Mouse (Mus musculus) left cerebral cortex, adult 9 months (tissue): ENCODE measurements around the gene Atp6v1d.

ENCODE experiments used
- DNase-seq, 2 experiments: peaks; one replicate each; pipeline ENCODE4 v3.0.0; 2022; ENCODE audit warnings: low spot score in 2 of 2

Gene Atp6v1d

DNA sequence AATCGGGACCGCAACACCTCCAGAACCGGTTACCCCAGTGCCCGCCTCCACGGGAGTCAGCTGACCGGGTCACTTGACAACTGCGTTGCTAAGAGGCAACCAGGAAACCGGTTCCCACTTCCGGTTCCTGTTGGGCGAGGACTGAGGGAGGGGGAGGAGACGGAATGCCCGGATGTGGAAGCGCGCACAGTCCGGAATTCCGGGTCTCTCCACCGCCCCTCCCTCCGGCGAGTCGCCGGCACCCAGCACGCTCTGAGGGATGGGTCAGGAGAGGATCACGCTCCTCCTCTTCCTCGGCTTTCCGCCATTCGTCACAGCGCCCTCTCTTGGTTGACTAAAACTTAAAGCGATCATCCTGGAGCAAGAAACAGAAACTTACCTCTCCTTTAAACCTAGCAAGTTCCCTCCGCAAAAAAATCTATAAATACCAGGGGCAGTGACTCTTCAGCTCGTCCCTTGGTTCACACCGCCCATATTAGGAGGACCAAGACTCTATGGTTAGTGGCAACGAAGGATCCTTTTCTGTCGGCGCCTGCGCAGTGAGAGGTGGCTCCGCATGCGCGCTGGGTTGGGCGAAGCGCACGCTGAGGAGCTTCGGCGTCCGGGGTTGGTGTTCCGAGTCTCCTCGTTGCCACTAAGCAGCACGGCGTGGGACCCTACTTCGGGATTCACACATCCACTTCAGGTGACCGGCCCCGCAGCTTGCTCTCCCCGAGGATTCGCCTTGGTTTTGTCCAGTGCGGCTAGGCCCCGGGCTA is at the start of gene Atp6v1d, which contains the start of gene Eif2s1:
TSS of gene Atp6v1d (minus strand) at position 143 of the 758 bp plus-strand sequence.
TSS of gene Eif2s1 (plus strand) at position 324 of the 758 bp plus-strand sequence.
- peak; percentile 97 to 98 for DNase-seq

DNA sequence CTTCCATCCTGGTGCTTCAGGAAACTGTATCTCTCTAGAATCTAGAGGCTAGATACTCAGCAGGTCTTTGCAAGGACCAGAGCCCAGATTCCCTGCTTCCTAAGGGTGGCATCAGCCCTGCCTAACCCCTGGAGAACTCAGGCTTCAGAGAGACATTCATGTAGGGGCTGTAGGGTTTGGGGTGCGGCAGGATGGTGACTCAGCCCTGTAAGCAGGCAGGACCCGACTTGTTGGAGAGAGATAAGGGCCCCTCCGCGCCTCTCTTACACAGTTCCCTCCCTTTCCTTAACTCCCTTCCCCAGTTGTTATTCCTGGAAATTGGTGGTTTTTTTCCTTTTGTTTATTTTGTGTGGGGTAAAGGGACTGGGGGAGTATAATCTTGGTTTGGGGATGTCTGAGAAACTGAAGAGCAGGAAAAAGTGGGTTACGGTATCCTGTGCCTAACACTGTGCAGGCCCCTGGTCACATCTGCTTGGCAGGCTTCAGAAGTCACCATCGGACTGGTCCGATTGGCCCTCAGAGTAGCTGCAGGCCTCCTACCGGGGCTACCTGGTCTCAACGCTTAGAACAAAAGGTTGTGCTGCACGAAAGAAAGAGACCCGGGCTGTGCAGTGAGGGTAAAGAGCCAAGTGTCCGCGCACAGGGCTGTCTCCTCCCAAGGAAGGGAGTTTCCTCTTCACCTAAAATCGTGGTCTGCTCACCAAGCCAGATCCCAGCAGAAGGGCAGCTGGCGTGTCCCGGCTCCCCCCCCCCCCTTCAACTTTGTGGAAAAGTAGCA is 49.4 kb upstream of the Atp6v1d start:
- DNase-seq = no peak

DNA sequence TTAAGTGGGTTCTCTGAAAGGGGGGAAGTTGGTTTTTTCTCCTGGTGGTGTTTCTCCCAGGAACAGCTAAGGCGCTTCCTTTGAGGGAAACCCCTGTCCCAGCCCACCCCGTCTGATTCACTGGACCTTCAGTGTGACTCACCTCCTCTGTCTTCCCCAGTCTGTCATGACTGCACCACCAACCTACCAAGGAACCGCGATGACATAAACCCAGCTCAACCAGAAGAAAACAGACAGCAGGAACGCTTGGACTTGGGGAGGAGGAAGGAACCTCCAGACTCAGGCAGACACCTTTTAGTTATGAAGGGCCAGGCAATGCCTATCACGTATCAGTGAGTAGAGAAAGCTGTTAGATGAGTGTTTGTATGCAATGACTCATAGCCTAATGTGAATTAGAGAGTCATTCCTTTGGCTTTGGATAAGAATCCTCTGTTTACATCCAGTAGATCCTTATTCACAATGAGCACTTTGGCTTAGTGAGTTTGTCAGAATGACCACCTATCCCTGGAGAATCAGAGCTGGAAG is 46.7 kb upstream of the Atp6v1d start:
- DNase-seq = no peak

DNA sequence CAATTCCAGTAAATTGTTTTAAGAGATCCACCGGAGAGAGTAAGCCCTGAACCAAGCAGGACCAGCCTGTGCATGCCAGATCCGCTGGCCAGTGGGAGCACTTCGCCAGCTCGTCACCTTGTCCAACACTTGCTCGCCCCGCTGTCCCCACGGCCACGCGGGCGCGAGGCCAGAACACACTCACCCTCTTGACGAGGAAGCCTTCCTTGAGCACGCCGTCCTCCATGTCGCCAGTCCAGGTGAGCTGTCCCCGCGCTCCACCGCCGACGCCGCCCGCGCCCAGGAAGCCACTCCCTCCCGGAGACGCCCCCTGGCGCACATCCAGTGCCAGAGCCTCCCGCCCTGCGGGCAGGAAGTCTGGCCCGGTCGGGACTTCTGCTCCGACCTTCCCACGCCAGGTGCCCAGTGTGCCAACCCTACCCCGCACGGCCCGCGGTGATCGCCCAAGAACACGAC is 45.3 kb upstream of the Atp6v1d start, which contains the start of gene Plek2:
TSS of gene Plek2 (minus strand) at position 258 of the 456 bp plus-strand sequence.
- no peak for DNase-seq

DNA sequence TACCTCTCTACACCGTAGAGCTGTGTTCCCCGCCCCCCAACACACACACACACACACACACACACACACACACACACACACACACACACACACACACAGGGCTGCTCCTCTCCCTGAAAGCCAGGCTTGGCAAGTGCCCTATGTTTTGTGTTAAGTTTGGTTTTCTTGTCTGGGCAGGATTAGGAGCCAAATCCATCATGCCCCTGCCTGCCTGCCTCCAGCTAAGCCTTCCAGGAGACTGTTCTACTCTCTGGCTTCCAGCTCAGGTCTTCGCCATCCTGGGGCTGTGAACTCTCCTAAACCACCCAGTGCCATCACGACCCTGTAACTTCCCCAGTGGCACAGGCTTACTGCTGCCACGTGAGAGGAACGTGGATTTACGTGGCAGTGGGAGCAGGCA is 43.1 kb upstream of the Atp6v1d start:
- DNase-seq = no peak

DNA sequence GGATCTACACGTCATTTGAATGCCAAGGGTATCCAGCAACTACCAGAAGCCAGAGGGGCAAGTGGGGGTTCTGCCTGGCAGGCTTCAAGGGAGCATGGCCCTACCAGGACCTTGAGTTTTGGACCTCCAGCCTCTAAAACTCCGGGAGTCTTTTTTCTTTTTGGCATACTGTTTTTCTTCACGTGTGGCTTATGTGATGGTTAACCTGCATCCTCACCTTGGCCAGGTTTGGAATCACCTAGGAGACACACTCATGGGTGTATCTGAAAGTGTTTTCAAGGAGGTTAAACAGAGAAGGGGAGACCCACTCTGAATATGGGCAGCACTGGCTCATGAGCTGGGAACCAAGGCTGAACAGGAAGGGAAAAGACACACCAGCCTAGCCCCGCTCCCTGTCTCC is 41.9 kb upstream of the Atp6v1d start:
- no peak for DNase-seq

DNA sequence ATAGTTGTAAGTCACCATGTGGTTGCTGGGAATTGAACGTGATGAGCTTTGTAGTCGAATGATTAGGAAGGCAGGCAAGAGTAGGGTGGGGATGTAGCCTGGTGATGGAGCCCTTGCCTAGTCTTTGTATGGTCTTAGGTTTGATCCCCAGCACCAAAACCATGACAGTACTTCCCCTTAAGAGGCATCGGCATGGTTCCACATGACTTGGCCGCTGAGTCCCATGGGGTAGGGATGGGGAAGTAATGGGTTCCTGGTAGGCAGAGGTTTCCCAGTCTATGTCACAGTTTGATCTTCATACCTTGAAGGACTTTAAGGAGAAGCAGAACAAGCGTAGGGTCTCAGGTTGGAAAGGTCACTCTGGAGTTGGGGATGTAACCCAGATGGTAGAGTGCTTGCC is 40.0 kb upstream of the Atp6v1d start:
- DNase-seq = no peak

DNA sequence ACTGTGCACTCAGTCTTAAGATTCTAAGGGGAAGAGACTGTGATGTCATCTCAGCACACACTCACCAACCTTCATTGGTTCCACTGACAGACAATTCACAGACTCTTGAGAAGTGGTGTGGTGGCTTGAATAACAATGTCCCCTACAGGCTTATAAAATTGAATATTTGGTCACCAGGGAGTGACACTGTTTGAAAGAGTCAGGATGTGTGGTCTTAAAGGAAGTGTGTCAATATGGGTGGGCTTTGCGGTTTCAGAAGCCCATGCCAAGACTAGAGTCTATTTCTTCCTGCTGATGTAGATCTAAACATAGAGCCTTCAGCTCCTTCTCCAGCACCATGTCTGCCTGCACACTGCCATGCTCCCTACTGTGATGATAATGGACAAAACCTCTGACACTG is 36.4 kb upstream of the Atp6v1d start:
- no peak for DNase-seq

DNA sequence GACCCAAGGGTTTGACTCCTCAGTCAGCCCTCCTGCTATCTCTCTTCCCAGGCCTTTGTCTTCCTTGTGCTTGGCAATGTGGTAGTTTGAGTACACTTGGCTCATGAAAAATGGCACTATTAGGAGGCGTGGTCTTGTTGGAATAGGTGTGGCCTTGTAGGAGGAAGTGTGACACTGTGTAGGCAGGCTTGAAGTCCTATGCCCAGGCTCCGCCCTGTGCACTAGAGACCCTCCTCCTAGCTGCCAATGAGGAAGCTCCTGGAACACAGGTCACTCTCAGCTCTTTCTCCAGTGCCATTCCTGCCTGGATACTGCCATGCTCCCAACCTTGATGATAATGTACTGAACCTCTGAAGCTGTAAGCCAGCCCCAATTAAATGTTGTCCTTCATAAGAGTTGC is 29.7 kb upstream of the Atp6v1d start:
- DNase-seq = no peak

DNA sequence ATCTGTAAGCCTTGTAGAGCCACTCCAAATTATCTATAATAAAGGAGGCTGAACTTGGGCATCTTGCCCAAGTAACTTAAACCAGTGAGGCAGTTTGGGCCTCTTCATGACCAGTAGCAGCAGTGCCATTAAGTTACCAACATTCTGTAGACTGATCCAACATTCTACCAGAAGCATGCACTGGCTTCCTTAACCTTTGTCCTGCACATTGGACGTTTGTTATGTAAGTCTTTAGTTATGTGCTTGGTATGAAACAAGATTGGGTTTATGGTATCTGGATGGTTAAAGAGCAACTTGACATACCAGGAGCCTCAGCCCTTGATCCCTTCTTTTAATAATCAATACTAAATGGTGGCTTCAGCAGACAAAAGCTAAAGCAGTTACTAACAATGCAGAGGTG is 28.6 kb upstream of the Atp6v1d start:
- no peak for DNase-seq

DNA sequence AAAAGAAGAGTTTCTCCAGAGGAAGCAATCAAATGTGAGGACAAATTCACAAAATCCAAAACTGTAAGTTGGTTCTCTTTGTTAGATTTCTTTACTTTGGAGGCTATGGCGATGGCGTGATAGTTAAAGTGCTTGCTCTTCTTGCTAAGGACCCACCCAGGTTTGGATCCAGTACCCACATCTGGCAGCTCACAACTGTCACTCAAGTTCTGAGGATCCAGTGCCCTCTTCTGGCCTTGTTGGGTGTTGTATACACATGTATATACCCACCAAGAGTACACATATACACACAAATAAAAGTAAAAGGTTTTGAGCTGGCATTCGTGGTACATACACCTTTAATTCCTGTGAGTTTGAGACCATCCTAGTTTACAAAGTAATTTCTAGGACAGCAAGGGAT is 13.1 kb upstream of the Atp6v1d start:
- DNase-seq = no peak

DNA sequence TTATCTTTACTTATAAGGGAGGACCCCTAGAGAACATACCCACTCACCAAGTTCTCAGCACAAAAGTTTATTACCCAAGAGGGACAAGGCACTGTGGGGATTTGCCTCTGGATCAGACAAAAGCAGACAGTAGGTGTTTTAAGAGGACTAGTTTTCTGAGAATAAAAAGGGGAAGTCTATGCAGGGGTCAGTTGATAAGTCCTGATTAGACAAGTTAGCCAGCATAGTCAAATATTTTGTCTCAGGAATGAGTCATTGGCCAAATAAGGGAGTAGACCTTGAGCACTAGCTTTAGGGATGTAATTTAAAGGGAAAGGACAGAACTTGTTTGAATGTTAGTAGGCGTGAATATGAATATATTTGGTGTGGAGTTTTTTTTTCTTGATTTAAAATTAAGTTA is 6.7 kb upstream of the Atp6v1d start:
- DNase-seq = no peak

DNA sequence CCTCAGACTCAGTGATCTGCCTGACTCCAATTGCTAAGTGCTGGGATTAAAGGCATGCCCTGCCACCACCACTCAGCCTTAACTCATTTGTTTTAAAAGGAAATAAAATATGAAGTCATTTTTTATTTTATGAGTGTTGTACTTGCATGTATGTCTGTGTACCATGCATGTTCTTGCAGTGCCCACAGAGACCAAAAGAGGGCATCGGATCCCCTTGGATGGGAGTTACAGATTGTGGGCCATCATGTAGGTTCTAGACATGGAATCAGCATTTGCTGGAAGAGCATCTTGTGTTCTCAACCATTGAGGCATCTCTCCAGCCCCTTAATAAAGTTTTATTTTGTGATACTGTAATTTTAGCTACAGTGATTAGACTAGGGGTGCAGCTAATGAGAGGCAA is 4.0 kb upstream of the Atp6v1d start:
- no peak for DNase-seq

DNA sequence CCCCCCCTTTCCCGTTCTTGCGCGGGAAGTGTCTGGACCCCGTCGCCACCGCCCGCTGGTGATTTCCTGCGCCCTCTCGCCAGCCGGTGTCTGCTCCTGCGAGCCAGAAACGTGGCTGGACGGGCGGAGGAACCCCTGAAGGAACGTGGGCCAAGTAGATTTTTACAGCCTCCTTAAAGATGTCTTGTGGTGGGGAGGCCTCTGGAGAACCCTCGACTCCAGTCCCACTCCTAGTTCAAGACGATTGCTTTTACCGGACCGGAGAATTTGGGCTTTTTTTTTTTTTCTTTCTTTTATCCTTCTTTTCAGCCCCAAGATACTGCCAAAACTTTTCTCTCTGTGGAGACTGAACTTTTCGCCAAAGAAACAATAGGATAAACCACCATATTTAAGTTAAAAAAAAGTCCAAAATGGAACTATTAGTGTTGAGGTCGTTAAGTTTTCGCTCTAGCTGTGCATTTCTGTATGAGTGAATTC is 854 bp upstream of the Atp6v1d start:
- no peak for DNase-seq

DNA sequence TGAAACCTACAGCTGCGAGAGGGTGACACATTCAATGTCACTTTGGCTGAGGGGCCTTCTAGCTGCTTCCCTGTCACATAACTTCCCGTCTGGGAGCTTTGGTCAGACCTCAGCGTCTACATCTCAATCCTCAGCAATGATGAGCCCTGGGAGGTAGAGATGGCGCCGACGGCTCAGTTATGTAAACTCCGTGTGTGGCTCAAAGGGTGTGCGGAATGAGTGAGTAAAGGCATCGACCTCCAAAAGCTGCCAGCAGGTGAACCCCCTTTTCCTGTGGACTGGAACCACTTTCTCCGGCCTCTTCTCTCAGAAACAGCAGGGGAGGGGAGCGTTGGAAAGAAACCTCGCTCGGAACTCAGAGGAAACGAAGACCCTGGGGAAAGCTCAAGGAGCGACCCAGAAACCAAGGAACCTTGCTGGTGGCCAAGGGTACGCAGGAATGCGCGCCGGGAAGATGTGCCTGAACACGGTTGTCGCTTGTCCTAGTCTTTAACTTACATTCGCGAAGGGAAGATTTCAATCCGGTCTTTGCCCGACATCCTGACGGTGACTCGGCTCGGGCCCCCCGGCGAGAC is 430 bp downstream of the Atp6v1d start:
- no peak for DNase-seq

DNA sequence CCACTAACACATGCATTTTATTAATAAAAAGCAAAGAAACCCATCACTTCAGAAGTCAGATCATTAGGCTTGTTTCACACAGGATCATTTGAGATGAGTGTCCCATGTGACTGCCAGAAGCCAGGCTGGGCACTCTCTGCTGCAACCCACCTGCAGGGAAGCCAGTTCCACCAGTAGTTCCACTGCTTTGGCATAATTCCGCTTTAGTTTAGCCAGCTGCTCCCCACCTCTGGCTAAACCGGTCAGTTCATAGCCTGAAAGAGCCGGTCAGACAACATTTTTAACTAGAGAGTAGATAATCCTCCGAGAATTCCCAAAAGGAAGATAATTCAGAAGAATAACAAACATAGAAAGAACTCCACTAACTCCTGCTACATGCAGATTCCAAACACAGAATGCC is 13.2 kb downstream of the Atp6v1d start:
- no peak for DNase-seq

DNA sequence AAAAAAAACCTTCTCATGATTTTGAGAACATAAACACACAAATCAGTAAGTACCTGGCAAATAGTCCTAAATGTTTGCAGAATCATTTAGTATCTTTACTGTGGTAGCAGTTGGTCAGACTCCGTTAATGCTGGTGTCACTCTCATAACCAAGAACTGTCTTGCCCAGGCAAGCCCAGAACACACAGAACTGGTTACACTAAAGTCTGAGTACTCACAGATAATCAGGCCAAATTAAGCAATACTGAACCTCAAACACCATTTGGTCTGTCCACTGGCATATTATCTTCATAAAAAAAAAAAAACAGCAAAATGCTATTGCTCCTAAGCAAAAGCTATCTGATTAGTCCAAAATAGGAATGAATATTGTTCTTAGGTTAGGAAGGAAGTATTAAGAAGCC is 19.0 kb downstream of the Atp6v1d start:
- no peak for DNase-seq

DNA sequence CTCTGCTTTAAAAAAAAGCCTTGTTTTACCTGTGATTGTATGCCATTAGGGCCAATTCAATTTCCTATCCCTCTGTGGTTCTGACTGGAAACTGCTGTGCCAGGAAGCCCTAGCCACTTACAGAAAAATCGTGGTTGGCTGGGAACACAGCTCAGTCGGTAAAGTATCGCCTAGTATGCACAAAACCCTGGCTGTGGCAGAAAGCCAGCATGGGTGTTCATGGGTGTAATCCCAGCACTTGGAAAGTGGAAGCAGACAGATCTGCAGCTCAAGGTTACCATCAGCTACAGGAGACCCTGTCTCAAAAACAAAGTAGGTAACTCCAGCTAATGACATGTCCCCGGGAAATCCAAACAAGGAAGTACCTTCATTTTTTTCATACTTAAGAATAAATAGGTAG is 21.5 kb downstream of the Atp6v1d start:
- DNase-seq = no peak

DNA sequence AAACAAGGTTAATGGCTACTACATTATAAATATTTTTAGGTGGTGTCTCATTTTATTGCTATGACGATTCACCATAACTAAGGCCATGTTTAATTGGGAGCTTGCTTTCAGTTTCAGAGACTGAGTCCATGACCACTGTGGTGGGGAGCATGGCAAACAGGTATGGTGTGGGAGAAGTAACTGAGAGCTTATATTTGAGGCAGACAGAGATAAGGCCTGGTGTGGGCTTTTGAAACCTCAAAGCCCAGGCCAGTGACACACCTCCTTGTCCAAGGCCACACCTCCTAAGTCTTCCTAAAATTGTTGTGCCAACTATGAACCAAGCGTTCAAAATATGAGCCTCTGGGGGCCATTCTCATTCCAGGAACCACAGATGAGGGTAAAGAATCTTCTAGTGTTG is 26.9 kb downstream of the Atp6v1d start:
- DNase-seq = no peak

DNA sequence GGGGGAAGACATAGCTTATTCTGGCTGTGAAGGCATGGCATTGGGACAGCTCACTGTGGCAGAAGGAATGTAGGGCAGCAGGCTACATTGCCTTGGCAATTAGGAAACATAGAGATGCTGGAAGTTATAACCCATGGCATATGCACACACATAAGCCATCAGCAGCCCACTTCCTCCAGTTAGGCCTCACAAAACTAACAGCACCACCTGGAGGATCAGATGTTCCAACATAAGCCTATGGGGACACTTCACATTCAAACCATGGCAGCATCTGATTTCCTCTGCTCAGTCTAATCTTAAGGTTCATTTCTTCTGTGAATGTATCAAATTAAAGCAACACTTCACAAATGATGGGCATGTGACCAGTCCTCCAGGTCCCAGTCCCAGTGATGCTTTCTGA is 47.0 kb downstream of the Atp6v1d start:
- DNase-seq = no peak

DNA sequence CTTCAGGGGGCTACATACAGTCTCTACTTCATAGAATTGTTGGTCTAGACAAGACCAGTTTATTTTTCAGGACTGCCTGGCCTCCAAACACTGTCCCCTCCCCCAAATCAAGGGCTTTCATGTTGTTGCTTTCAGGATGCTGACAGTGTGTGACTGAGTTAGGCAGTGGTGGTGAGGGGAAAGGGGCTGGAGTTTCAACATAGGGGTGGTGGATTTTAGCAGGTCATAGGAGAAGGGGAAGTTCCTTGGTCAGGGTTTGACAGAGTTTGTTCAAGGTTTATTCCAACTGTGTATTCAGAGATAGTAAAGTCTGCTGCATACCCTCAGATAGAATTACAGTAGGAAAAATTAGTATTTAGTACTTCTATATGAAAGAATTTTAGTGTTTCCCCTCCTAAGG is 59.6 kb downstream of the Atp6v1d start:
- DNase-seq = no peak

DNA sequence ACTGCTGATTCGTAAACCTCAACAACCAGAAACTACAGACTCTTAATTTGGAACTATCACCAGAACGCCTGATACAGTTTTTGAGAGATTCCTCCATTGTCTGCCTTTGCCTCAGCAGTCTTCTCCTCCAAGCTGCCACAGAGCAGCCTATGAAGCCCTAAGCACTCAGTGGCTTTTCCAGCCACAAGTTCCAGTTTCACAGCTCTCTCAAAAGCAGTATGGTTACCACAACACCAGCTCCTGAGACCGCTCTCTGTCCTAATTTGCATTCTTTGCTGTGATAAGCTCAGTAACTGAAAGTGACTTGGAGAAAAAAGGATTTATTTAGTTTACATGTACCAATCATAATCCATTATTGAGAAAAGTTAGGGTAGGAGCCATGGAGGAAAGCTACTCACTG is 61.4 kb downstream of the Atp6v1d start:
- no peak for DNase-seq
